Mouse (Mus musculus) spleen, adult 2 months (tissue): ENCODE data around the gene Nsmce4a. TPM values are rescaled to one million over a fixed set of nuclear protein-coding genes. Genes with fewer than 3 reads are reported as not detected.

ENCODE experiments used
- DNase-seq, 2 experiments: peaks; one replicate each; pipeline versions ENCODE4 v3.0.0 to v3.0.0-alpha.2; 2012 to 2021; ENCODE audit warnings: low spot score in 2 of 2, low read depth in 1 of 2
- H3K27ac ChIP-seq: fragments of 200-500 bp; 2 replicates; pipeline ENCODE4 v1.5.1; 2012; ENCODE audit warnings: low read length, inconsistent platforms; ENCODE audit not compliant: insufficient read depth
- H3K27me3 ChIP-seq: fragments of 200-500 bp; 2 replicates; pipeline ENCODE4 v1.6.1; 2012; ENCODE audit warnings: mild to moderate bottlenecking, moderate library complexity, low read length, inconsistent platforms; ENCODE audit not compliant: control insufficient read depth, insufficient read depth
- H3K36me3 ChIP-seq: fragments of 200-500 bp; 2 replicates; pipeline ENCODE4 v1.6.1; 2012; ENCODE audit warnings: mild to moderate bottlenecking, low read length, inconsistent platforms; ENCODE audit not compliant: control insufficient read depth, insufficient read depth
- H3K4me1 ChIP-seq: fragments of 200-500 bp; 2 replicates; pipeline ENCODE4 v1.6.1; 2011; ENCODE audit warnings: inconsistent platforms; ENCODE audit not compliant: control insufficient read depth, insufficient read depth, insufficient read length
- H3K4me3 ChIP-seq: fragments of 200-500 bp; 2 replicates; pipeline ENCODE4 v1.5.1; 2011; ENCODE audit warnings: mild to moderate bottlenecking, inconsistent platforms; ENCODE audit not compliant: insufficient read depth, insufficient read length; ENCODE audit errors: extremely low read depth
- CTCF ChIP-seq: fragments of 200-500 bp; IDR thresholded peaks from 2 replicates; pipeline ENCODE4 v1.5.1; 2011; ENCODE audit warnings: mild to moderate bottlenecking, inconsistent platforms; ENCODE audit not compliant: insufficient read depth, insufficient read length, insufficient replicate concordance; ENCODE audit errors: extremely low read depth
- POLR2A ChIP-seq: fragments of 200-500 bp; IDR thresholded peaks from 2 replicates; pipeline ENCODE4 v1.6.1; 2011; ENCODE audit warnings: low read depth, low read length, inconsistent platforms
- WGBS: fragments of 180-500 bp; shearing (Covaris S2); methylation state at CpG from one replicate; pipeline ENCODE4 v1.1.7; 2018; 5-methylcytosine and 5-hydroxymethylcytosine counted together
- polyA plus RNA-seq: library from polyadenylated mRNA; depleted of rRNA; stranded (reverse); fragments of >200 nt; gene quantifications from 2 replicates; pipeline ENCODE4 v1.2.3, GENCODE M21; 2012

The Nsmce4a gene
- polyA plus RNA-seq, 1 experiment = 43.9 TPM

DNA sequence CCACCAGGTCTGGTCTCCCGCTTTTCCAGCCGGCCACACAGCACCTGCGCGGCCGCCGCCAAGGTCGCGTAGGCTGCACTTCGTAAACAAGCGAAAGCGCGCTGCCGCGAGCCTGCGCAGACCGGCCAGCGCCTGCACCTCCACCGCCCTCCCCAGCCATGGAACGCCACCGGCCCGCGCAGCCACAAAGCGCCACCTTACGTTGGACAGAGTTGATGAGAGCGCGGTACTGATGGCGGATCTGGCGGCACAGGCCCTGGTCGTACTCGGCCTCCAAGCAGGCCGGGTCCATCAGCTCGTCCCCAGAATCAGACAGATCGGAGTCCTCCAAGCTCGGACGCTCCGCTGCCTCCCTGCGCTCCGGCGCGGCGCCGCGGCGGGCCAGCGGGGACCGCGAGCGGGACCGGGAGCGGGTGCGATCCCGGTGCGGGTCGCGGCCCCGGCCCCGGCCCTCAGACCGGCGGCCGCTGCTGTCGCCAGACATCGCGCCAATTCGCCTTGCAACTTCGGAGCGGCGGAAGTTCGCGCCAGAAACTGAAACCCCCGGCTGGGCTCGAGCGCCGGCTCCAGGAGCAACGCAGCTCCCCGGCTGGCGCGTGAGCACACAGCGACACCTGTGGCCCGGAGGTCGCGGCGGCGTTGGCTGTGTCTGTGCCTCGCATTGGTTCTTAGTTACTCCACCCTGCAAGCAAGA lies 26.0 kb downstream of the Nsmce4a start:
- H3K36me3 ChIP-seq = peaks cover 3% of the 10 kb centered on the region; the same call in 1 of the 2 replicates
- peak; percentile 81 to 95 for DNase-seq
- peak overlapping the region; percentile 95 for H3K27ac ChIP-seq
- peak overlapping the region; percentile 71 for H3K4me3 ChIP-seq
- TF ChIP-seq POLR2A (peak; percentile 42), CTCF (peak; percentile 92; the same call in 1 of the 2 replicates)
- WGBS = under 1% methylated on average over 84 of the region's 84 CpGs
- no peaks in the 10 kb centered on the region for H3K27me3 ChIP-seq
- peaks cover 7% of the 10 kb centered on the region; the same call in 1 of the 2 replicates for H3K4me1 ChIP-seq

DNA sequence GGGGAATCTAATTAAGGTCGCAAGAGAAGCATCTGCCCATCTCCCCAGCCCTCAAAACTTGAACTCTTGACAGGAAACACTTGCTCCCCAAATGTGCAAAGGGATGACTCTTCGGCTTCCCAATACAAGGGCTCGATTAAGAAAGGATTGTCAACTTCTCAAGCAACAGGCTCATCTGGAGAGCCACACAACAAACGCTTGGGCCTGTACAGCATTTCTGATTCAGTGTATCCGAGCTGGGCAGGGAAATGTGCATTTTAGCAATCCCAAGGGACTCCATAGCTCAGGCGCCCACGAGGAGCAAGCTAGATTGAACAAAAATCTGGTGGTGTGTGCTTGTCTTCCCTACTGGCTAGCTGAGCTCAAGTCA lies 26.5 kb downstream of the Nsmce4a start:
- Histone ChIP-seq H3K27ac (peak overlapping the region; percentile 95), H3K27me3 (no peaks in the 10 kb centered on the region), H3K4me3 (peak overlapping the region; percentile 71), H3K36me3 (peaks cover 6% of the 10 kb centered on the region), H3K4me1 (peaks cover 7% of the 10 kb centered on the region; the same call in 1 of the 2 replicates)
- no peak for DNase-seq
- no peak for TF ChIP-seq POLR2A
- TF ChIP-seq CTCF = no peak
- WGBS = under 1% methylated on average over 7 of the region's 7 CpGs

DNA sequence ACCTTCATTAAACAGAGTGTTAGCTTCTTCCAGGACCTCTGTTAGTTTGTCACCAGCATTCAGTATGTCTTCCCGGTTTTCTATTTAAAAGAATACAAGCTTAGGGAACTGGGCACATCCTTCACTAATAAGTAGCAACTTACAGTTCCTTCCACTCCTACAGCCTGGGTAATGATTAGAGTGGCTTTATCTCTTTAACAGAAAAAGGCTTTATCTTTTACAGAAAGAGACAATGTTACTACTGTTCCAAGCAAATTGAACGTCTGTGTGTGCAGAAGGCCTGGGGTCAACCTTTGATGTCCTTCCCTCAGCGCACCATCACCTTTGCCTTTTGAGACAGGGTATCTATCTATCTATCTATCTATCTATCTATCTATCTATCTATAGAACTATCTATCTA lies 27.0 kb downstream of the Nsmce4a start:
- peak overlapping the region; percentile 71; the same call in 1 of the 2 replicates for H3K4me3 ChIP-seq
- WGBS = 55% methylated on average over 3 of the region's 3 CpGs
- H3K27ac ChIP-seq = no peak overlapping the region

DNA sequence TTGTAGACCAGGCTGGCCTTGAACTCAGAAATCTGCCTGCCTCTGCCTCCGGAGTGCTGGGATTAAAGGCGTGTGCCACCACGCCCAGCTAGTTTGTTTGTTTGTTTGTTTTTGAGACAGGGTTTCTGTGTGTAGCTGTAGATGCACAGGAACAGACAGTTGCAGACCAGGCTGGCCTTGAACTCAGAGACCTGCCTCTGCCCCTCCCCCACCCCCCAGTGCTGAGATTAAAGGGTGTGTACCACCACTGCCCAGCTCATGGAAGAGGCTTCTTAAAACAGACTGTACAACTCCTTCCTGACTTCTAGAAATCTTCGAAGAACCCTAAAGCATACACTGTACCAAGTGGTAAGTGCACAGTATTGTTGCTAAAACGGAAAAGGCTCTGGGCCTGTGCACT lies 27.5 kb downstream of the Nsmce4a start:
- 83% methylated on average over 5 of the region's 5 CpGs for WGBS
- no peak for DNase-seq
- no peaks in the 10 kb centered on the region for H3K27me3 ChIP-seq
- no peak overlapping the region for H3K4me3 ChIP-seq
- peaks cover 10% of the 10 kb centered on the region for H3K36me3 ChIP-seq
- no peak for TF ChIP-seq POLR2A
- no peak for TF ChIP-seq CTCF
- no peak overlapping the region for H3K27ac ChIP-seq
- peaks cover 7% of the 10 kb centered on the region; the same call in 1 of the 2 replicates for H3K4me1 ChIP-seq

More for the DNA sequence above, 27.0 kb downstream of the Nsmce4a start:
- peaks cover 7% of the 10 kb centered on the region; the same call in 1 of the 2 replicates for H3K4me1 ChIP-seq
- TF ChIP-seq POLR2A = no peak
- no peak for TF ChIP-seq CTCF
- no peak for DNase-seq
- H3K27me3 ChIP-seq = no peaks in the 10 kb centered on the region
- H3K36me3 ChIP-seq = peaks cover 9% of the 10 kb centered on the region

DNA sequence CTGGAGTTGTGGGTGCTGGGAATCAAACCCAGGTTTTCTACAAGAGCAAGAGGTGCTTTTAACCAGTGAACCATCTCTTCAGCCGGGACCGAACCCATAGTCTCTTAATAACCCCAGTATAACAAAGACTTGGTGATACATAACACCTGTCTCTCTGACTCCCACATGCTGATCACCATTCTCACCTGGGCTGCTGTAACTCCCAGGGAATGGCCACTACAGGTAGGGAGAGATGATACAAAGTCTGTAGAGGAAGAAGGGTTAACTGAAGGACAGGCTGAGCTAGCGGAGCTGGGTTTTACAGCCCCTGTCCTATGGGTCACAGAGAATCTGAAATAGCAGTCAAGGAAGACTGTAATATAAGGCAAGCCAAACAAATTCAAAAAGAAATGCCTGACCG lies 29.7 kb downstream of the Nsmce4a start:
- no peaks in the 10 kb centered on the region for H3K27me3 ChIP-seq
- H3K36me3 ChIP-seq = peaks cover 25% of the 10 kb centered on the region
- no peak for TF ChIP-seq POLR2A
- TF ChIP-seq CTCF = no peak

DNA sequence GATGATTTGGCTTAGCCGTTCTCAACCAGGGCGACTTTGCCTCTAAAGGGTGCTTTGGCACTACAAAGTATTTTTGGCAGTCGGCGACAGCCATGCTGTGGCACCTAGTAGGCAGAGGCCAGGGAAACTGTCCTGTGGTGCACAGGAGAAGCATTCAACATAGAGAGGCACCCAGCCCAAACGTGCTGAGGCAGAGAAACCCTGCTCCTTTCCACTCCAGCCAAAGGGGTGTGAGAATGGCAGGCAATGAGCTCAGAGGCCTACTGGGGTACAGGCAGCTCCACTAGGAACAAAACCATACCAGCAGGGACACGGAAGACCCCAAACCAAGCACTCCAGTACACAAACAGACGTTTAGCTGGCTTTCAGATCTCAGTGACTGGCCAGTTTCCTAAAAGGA lies 32.7 kb downstream of the Nsmce4a start:
- WGBS = 95% methylated on average over 7 of the region's 7 CpGs
- Histone ChIP-seq H3K36me3 (peaks cover 27% of the 10 kb centered on the region), H3K4me1 (no peaks in the 10 kb centered on the region), H3K27ac (no peak overlapping the region), H3K4me3 (no peak overlapping the region), H3K27me3 (no peaks in the 10 kb centered on the region)
- no peak for DNase-seq
- TF ChIP-seq POLR2A = no peak
- TF ChIP-seq CTCF = no peak

More for the DNA sequence above, 29.7 kb downstream of the Nsmce4a start:
- 96% methylated on average over 4 of the region's 4 CpGs for WGBS
- H3K4me1 ChIP-seq = peaks cover 7% of the 10 kb centered on the region; the same call in 1 of the 2 replicates
- H3K4me3 ChIP-seq = no peak overlapping the region
- H3K27ac ChIP-seq = no peak overlapping the region
- DNase-seq = no peak

DNA sequence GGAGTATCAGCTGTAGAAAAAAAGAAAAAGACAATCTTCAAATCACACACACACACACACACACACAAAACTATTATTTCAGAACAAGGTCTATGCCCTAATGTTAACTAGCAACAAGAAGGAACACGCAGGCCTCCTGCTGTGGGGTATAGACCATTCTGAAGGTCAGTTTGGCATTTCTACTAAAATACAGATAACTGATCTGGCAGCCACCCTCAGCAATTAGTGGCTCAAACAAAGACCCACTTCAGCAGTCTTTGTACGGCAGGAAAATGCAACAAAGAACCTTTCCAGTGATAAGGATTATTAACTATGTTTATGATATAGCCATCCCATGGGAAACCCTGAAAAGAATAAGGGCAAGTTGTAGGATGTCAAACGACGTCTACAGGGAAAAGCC lies 35.9 kb downstream of the Nsmce4a start:
- Histone ChIP-seq H3K27me3 (no peaks in the 10 kb centered on the region), H3K36me3 (peaks cover 31% of the 10 kb centered on the region), H3K4me3 (no peak overlapping the region), H3K27ac (no peak overlapping the region), H3K4me1 (no peaks in the 10 kb centered on the region)
- DNase-seq = no peak
- WGBS = 91% methylated on average over 4 of the region's 4 CpGs
- no peak for TF ChIP-seq POLR2A
- TF ChIP-seq CTCF = no peak
